Mouse (Mus musculus): ENCODE results near the gene Ar. TPM values are rescaled to one million over a fixed set of nuclear protein-coding genes. Genes with fewer than 3 reads are reported as not detected.

The Ar gene
- polyA plus RNA-seq, 1 experiment from 2014 or later: 0.12 TPM

- no peaks in the 10 kb centered on the region for H3K36me3 ChIP-seq (ENCODE audit: control insufficient read depth, insufficient read depth, low read length)
- WGBS: 88% methylated on average over 2 of the region's 2 CpGs
- H3K4me2 ChIP-seq (ENCODE audit: low read depth, low read length): no peak overlapping the region
- ATAC-seq (ENCODE audit: low read depth): no peak
- H3K4me3 ChIP-seq (ENCODE audit: low read depth, low read length): no peak overlapping the region
- no peak overlapping the region for H3K27ac ChIP-seq (ENCODE audit: low read depth, low read length)
- H3K27me3 ChIP-seq (ENCODE audit: control insufficient read depth, insufficient read depth, low read length): no peaks in the 10 kb centered on the region
- no peak overlapping the region for H3K9ac ChIP-seq (replicated peaks; ENCODE audit: low read depth, low read length)
- no peaks in the 10 kb centered on the region for H3K9me3 ChIP-seq (ENCODE audit: control insufficient read depth, low read length)
- H3K4me1 ChIP-seq (ENCODE audit: control insufficient read depth, insufficient read depth, low read length): no peaks in the 10 kb centered on the region
Measured at GRCm38 (mm10) chrX:98245108-98245507, 96.5 kb downstream of the Ar start.

- Histone ChIP-seq H3K9ac (replicated peaks; ENCODE audit: low read depth, low read length) (no peak overlapping the region), H3K27me3 (ENCODE audit: control insufficient read depth, insufficient read depth, low read length) (no peaks in the 10 kb centered on the region), H3K4me1 (ENCODE audit: control insufficient read depth, insufficient read depth, low read length) (no peaks in the 10 kb centered on the region), H3K36me3 (ENCODE audit: control insufficient read depth, insufficient read depth, low read length) (no peaks in the 10 kb centered on the region), H3K4me2 (ENCODE audit: low read depth, low read length) (no peak overlapping the region), H3K4me3 (ENCODE audit: low read depth, low read length) (no peak overlapping the region), H3K9me3 (ENCODE audit: control insufficient read depth, low read length) (no peaks in the 10 kb centered on the region), H3K27ac (ENCODE audit: low read depth, low read length) (no peak overlapping the region)
- WGBS: 82% methylated on average over 4 of the region's 4 CpGs
- ATAC-seq (ENCODE audit: low read depth): no peak
Measured at GRCm38 (mm10) chrX:98248363-98248762, 99.8 kb downstream of the Ar start.

GRCm38 (mm10) chrX:98259620-98260019 lies 111.1 kb downstream of the Ar start:
- no peaks in the 10 kb centered on the region for H3K4me1 ChIP-seq (ENCODE audit: control insufficient read depth, insufficient read depth, low read length)
- H3K27ac ChIP-seq (ENCODE audit: low read depth, low read length): no peak overlapping the region
- no peaks in the 10 kb centered on the region for H3K9me3 ChIP-seq (ENCODE audit: control insufficient read depth, low read length)
- no peak overlapping the region for H3K4me2 ChIP-seq (ENCODE audit: low read depth, low read length)
- WGBS: 94% methylated on average over 2 of the region's 2 CpGs
- no peaks in the 10 kb centered on the region for H3K36me3 ChIP-seq (ENCODE audit: control insufficient read depth, insufficient read depth, low read length)
- H3K27me3 ChIP-seq (ENCODE audit: control insufficient read depth, insufficient read depth, low read length): no peaks in the 10 kb centered on the region
- H3K9ac ChIP-seq (replicated peaks; ENCODE audit: low read depth, low read length): no peak overlapping the region
- no peak overlapping the region for H3K4me3 ChIP-seq (ENCODE audit: low read depth, low read length)
- no peak for ATAC-seq (ENCODE audit: low read depth)

- H3K4me1 ChIP-seq (ENCODE audit: control insufficient read depth, insufficient read depth, low read length): no peaks in the 10 kb centered on the region
- H3K4me2 ChIP-seq (ENCODE audit: low read depth, low read length): no peak overlapping the region
- no peak overlapping the region for H3K9ac ChIP-seq (replicated peaks; ENCODE audit: low read depth, low read length)
- WGBS: 86% methylated on average over 2 of the region's 2 CpGs
- no peaks in the 10 kb centered on the region for H3K36me3 ChIP-seq (ENCODE audit: control insufficient read depth, insufficient read depth, low read length)
- no peak overlapping the region for H3K4me3 ChIP-seq (ENCODE audit: low read depth, low read length)
- H3K27ac ChIP-seq (ENCODE audit: low read depth, low read length): no peak overlapping the region
- ATAC-seq (ENCODE audit: low read depth): no peak
- H3K27me3 ChIP-seq (ENCODE audit: control insufficient read depth, insufficient read depth, low read length): no peaks in the 10 kb centered on the region
- no peaks in the 10 kb centered on the region for H3K9me3 ChIP-seq (ENCODE audit: control insufficient read depth, low read length)
Measured at GRCm38 (mm10) chrX:98265755-98266154, 117.2 kb downstream of the Ar start.

GRCm38 (mm10) chrX:98271361-98271760 lies 122.8 kb downstream of the Ar start:
- H3K9me3 ChIP-seq (ENCODE audit: control insufficient read depth, low read length): no peaks in the 10 kb centered on the region
- no peak for ATAC-seq (ENCODE audit: low read depth)
- H3K9ac ChIP-seq (replicated peaks; ENCODE audit: low read depth, low read length): no peak overlapping the region
- no peaks in the 10 kb centered on the region for H3K27me3 ChIP-seq (ENCODE audit: control insufficient read depth, insufficient read depth, low read length)
- no peak overlapping the region for H3K4me2 ChIP-seq (ENCODE audit: low read depth, low read length)
- H3K27ac ChIP-seq (ENCODE audit: low read depth, low read length): no peak overlapping the region
- H3K4me1 ChIP-seq (ENCODE audit: control insufficient read depth, insufficient read depth, low read length): no peaks in the 10 kb centered on the region
- no peak overlapping the region for H3K4me3 ChIP-seq (ENCODE audit: low read depth, low read length)
- no peaks in the 10 kb centered on the region for H3K36me3 ChIP-seq (ENCODE audit: control insufficient read depth, insufficient read depth, low read length)

DNA sequence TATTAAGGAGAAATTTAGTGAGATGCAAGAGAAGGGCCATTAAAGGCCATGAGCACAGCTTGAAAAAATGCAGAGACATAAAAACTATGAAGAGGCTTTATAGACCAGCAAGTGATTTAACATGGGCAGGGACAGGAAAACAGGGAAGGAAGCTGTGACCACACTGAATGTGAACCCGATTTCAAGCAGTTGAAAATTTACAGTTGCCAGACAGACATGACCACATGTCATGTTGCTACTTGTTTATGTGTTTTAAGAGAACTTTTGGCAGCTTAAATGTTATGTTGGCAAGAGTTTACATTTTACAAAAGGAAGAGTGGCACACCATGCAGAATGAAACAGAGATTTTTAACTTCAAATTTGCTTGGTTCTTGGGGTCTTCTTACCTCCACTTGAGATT lies 143.2 kb downstream of the Ar start:
- no peaks in the 10 kb centered on the region for H3K36me3 ChIP-seq (ENCODE audit: control insufficient read depth, insufficient read depth, low read length)
- H3K4me1 ChIP-seq (ENCODE audit: control insufficient read depth, insufficient read depth, low read length): no peaks in the 10 kb centered on the region
- H3K9ac ChIP-seq (replicated peaks; ENCODE audit: low read depth, low read length): no peak overlapping the region
- H3K4me3 ChIP-seq (ENCODE audit: low read depth, low read length): no peak overlapping the region
- no peaks in the 10 kb centered on the region for H3K9me3 ChIP-seq (ENCODE audit: control insufficient read depth, low read length)
- H3K27me3 ChIP-seq (ENCODE audit: control insufficient read depth, insufficient read depth, low read length): no peaks in the 10 kb centered on the region
- no peak overlapping the region for H3K4me2 ChIP-seq (ENCODE audit: low read depth, low read length)
- ATAC-seq (ENCODE audit: low read depth): no peak
- 52% methylated on average over 1 of the region's 1 CpGs for WGBS
- no peak overlapping the region for H3K27ac ChIP-seq (ENCODE audit: low read depth, low read length)

GRCm38 (mm10) chrX:98300685-98301084 lies 152.1 kb downstream of the Ar start:
- Histone ChIP-seq H3K4me1 (ENCODE audit: control insufficient read depth, insufficient read depth, low read length) (no peaks in the 10 kb centered on the region), H3K4me2 (ENCODE audit: low read depth, low read length) (no peak overlapping the region), H3K4me3 (ENCODE audit: low read depth, low read length) (no peak overlapping the region), H3K36me3 (ENCODE audit: control insufficient read depth, insufficient read depth, low read length) (no peaks in the 10 kb centered on the region), H3K27me3 (ENCODE audit: control insufficient read depth, insufficient read depth, low read length) (no peaks in the 10 kb centered on the region), H3K27ac (ENCODE audit: low read depth, low read length) (no peak overlapping the region), H3K9ac (replicated peaks; ENCODE audit: low read depth, low read length) (no peak overlapping the region), H3K9me3 (ENCODE audit: control insufficient read depth, low read length) (no peaks in the 10 kb centered on the region)
- ATAC-seq (ENCODE audit: low read depth): peak; percentile 41; the same call in 1 of the 2 replicates
- 35% methylated on average over 4 of the region's 4 CpGs for WGBS

DNA sequence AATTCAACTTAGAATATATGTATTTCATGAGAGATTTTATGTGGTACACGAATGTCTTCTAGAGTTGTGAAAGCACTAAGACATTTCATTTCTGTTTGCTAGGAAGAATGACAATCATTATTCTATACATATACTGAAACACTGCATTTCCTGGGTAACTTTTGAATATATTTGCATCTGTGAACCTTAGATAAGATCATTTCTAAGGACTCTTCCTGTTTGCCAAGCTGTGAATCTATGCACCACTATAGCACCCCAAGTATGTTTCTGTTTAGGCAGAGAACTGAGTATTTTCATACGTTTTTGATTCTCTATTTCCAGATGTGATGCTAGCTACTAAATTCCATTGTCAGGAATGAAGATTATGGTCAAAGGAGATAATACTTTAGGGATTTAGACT lies 153.4 kb downstream of the Ar start:
- Histone ChIP-seq H3K9me3 (ENCODE audit: control insufficient read depth, low read length) (no peaks in the 10 kb centered on the region), H3K4me1 (ENCODE audit: control insufficient read depth, insufficient read depth, low read length) (no peaks in the 10 kb centered on the region), H3K9ac (replicated peaks; ENCODE audit: low read depth, low read length) (no peak overlapping the region), H3K36me3 (ENCODE audit: control insufficient read depth, insufficient read depth, low read length) (no peaks in the 10 kb centered on the region), H3K4me2 (ENCODE audit: low read depth, low read length) (no peak overlapping the region), H3K27me3 (ENCODE audit: control insufficient read depth, insufficient read depth, low read length) (no peaks in the 10 kb centered on the region), H3K4me3 (ENCODE audit: low read depth, low read length) (no peak overlapping the region), H3K27ac (ENCODE audit: low read depth, low read length) (no peak overlapping the region)
- no peak for ATAC-seq (ENCODE audit: low read depth)
- 69% methylated on average over 2 of the region's 2 CpGs for whole genome bisulfite sequencing

- no peak overlapping the region for H3K4me3 ChIP-seq (ENCODE audit: low read depth, low read length)
- no peak overlapping the region for H3K27ac ChIP-seq (ENCODE audit: low read depth, low read length)
- no peaks in the 10 kb centered on the region for H3K36me3 ChIP-seq (ENCODE audit: control insufficient read depth, insufficient read depth, low read length)
- WGBS: 96% methylated on average over 3 of the region's 3 CpGs
- H3K4me2 ChIP-seq (ENCODE audit: low read depth, low read length): no peak overlapping the region
- H3K27me3 ChIP-seq (ENCODE audit: control insufficient read depth, insufficient read depth, low read length): no peaks in the 10 kb centered on the region
- H3K9ac ChIP-seq (replicated peaks; ENCODE audit: low read depth, low read length): no peak overlapping the region
- no peaks in the 10 kb centered on the region for H3K9me3 ChIP-seq (ENCODE audit: control insufficient read depth, low read length)
- no peaks in the 10 kb centered on the region for H3K4me1 ChIP-seq (ENCODE audit: control insufficient read depth, insufficient read depth, low read length)
- no peak for ATAC-seq (ENCODE audit: low read depth)
Measured at GRCm38 (mm10) chrX:98315961-98316360, 167.4 kb downstream of the Ar start.

DNA sequence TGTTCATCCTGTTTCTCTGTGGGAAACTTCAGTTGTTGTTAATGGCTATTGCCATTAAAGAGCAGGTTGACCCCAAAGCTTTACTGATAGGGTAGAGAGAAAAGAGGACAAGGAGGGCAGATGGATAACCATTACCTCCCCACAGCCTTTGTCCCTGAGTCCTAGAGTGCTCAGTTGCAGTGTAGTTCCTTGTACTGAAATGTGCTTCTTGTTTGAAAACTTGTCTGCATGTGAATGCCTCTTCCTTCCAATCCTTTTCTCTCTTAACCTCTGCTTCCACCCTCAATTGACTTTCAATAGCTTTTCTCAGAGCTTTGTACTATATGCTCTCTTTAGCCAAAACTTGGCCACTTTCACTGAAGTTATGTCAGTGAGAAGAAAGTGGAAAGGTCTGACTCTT lies 168.9 kb downstream of the Ar start:
- no peak for ATAC-seq (ENCODE audit: low read depth)

More for the DNA sequence above, 168.9 kb downstream of the Ar start:
- no peak overlapping the region for H3K27ac ChIP-seq (ENCODE audit: low read depth, low read length)
- H3K36me3 ChIP-seq (ENCODE audit: control insufficient read depth, insufficient read depth, low read length): no peaks in the 10 kb centered on the region
- H3K9me3 ChIP-seq (ENCODE audit: control insufficient read depth, low read length): no peaks in the 10 kb centered on the region
- no peak overlapping the region for H3K4me2 ChIP-seq (ENCODE audit: low read depth, low read length)
- no peaks in the 10 kb centered on the region for H3K27me3 ChIP-seq (ENCODE audit: control insufficient read depth, insufficient read depth, low read length)
- no peak overlapping the region for H3K4me3 ChIP-seq (ENCODE audit: low read depth, low read length)
- no peak overlapping the region for H3K9ac ChIP-seq (replicated peaks; ENCODE audit: low read depth, low read length)
- H3K4me1 ChIP-seq (ENCODE audit: control insufficient read depth, insufficient read depth, low read length): no peaks in the 10 kb centered on the region

Measured in neural tube, embryonic 14.5 days (tissue).